Mouse (Mus musculus) heart, postnatal 14 days (tissue): Measurements from ENCODE around the gene Zfp120. TPM values are rescaled to one million over a fixed set of nuclear protein-coding genes. Genes with fewer than 3 reads are reported as not detected.
"Not testable (repeated sequence)": the region's sequence is repeated elsewhere in the genome, so short reads cannot be mapped to it uniquely, and the experiment has no call there.

Experiments used
- DNase-seq, 2 experiments: peaks; one replicate each; pipeline ENCODE4 v3.0.0; 2021 to 2022
- intact Hi-C: fragments of 180-260 bp; cut with DNase I; formaldehyde crosslinking; loops from one replicate; pipeline ENCODE4 v1.15.1; 2025
- long read RNA-seq, 2 experiments: library from polyadenylated mRNA; stranded (forward); transcript quantifications; one replicate each; pipeline ENCODE4 v2.0.0; 2021
- total RNA-seq, 2 experiments: library from RNA; stranded (reverse); gene quantifications; 2 replicates each; pipeline ENCODE4 v1.2.3; 2021

Zfp120 gene
- 1 to 10 TPM; 5.5 to 6.2 TPM for total RNA-seq
- long read RNA-seq, experiment 1, full-length matches to known transcripts, result 9 of 9 reads
- long read RNA-seq, experiment 1, partial matches to known transcripts, result 0 of 9 reads
- long read RNA-seq, experiment 1, other reads (novel, unspliced or antisense), result 0 of 9 reads
- long read RNA-seq, experiment 2, full-length matches to known transcripts, result 12 of 12 reads
- long read RNA-seq, experiment 2, partial matches to known transcripts, result 0 of 12 reads
- long read RNA-seq, experiment 2, other reads (novel, unspliced or antisense), result 0 of 12 reads

GRCm38 (mm10) chr2:150136435-150136897, at the start of gene Zfp120:
TSS of gene Zfp120 (minus strand) at chr2:150136708.
- intact Hi-C loops, result loop anchor here (5.0 kb wide), 1 partner anchor 531 kb away; the partner anchor contains the start of gene Acss1
- peak; percentile 82 to 84 for DNase-seq

- DNase-seq, intact Hi-C loops: not testable (repeated sequence)
Observed at GRCm38 (mm10) chr2:150181570-150181999, 45.1 kb upstream of the Zfp120 start, which contains the start of gene Gm14139. TSS of gene Gm14139 (plus strand) at chr2:150181755.

- DNase-seq, result not testable (repeated sequence)
Observed at GRCm38 (mm10) chr2:150181046-150181445, 44.5 kb upstream of the Zfp120 start.

GRCm38 (mm10) chr2:150179579-150179978, 43.1 kb upstream of the Zfp120 start, which contains the start of gene Gm10770:
TSS of gene Gm10770 (minus strand) at chr2:150179679.
- DNase-seq, intact Hi-C loops: not testable (repeated sequence)

More at GRCm38 (mm10) chr2:150181046-150181445, 44.5 kb upstream of the Zfp120 start:
- intact Hi-C loops, result not testable (repeated sequence)

- DNase-seq, result no peak
- intact Hi-C loops, result no loop called here
Observed at GRCm38 (mm10) chr2:150173833-150174232, 37.3 kb upstream of the Zfp120 start.

- intact Hi-C loops, result no loop called here
- no peak for DNase-seq
Observed at GRCm38 (mm10) chr2:150166703-150167102, 30.2 kb upstream of the Zfp120 start.

GRCm38 (mm10) chr2:150132773-150133172, 3.7 kb downstream of the Zfp120 start:
- intact Hi-C loops, result no loop called here
- no peak for DNase-seq

- DNase-seq, intact Hi-C loops: not testable (repeated sequence)
Observed at GRCm38 (mm10) chr2:150132002-150132401, 4.5 kb downstream of the Zfp120 start.

GRCm38 (mm10) chr2:150111247-150111912, 25.1 kb downstream of the Zfp120 start:
- no peak for DNase-seq
- intact Hi-C loops, result no loop called here

GRCm38 (mm10) chr2:150099618-150100017, 36.9 kb downstream of the Zfp120 start:
- DNase-seq, result peak in 1 of 2 experiments; percentile 28
- intact Hi-C loops, result loop anchor here (5.0 kb wide), 1 partner anchor 677 kb away; no protein-coding TSS in a partner anchor

Other genes with a start within 250 kb of the Zfp120 start
- not detected for gene Gm10770, start 43.0 kb upstream of the Zfp120 start, total RNA-seq
- gene Gm14139, start 45.0 kb upstream of the Zfp120 start, total RNA-seq, result not detected
- 1 to 10 TPM; 2.7 TPM for gene Zfp937, start 81.4 kb upstream of the Zfp120 start, total RNA-seq
- gene Gm21994, start 118.9 kb upstream of the Zfp120 start, total RNA-seq, result 1 to 10 TPM; 2.8 to 3.1 TPM
- not detected for gene Gm14124, start 120.8 kb upstream of the Zfp120 start, total RNA-seq
- gene Gm10130, start 187.0 kb upstream of the Zfp120 start, total RNA-seq, result not detected
- gene 3300002I08Rik, start 226.1 kb upstream of the Zfp120 start, total RNA-seq, result 1 to 10 TPM; 2.4 to 2.5 TPM